Mouse (Mus musculus) adrenal gland, adult (tissue): ENCODE measurements around the gene Tspan31.
"Not testable (repeated sequence)": the region's sequence is repeated elsewhere in the genome, so short reads cannot be mapped to it uniquely, and the experiment has no call there.

Source experiments
- DNase-seq, 2 experiments: peaks; one replicate each; pipeline ENCODE4 v3.0.0; 2022 to 2023; ENCODE audit warnings: low spot score in 1 of 2; ENCODE audit not compliant: inconsistent age in 2 of 2

The Tspan31 gene

DNA sequence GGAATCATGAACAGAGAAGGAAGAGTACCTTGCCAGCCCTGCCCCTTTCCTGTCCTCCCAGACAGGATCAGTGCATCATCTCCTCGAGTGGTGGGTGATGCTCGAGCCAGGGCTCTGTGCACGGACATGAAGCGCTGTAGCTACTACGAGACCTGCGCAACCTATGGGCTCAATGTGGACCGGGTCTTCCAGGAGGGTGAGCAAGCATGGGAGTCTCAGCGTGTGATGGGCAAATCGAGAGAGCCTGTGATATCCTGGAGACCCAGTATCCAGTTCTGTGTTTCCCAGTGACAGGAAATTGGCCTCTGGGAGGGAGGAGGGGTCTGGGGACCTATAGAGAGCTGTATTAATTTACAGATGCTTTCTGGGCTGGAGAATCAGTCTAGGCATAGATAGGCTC, 15.0 kb upstream of the Tspan31 start:
- no peak for DNase-seq

DNA sequence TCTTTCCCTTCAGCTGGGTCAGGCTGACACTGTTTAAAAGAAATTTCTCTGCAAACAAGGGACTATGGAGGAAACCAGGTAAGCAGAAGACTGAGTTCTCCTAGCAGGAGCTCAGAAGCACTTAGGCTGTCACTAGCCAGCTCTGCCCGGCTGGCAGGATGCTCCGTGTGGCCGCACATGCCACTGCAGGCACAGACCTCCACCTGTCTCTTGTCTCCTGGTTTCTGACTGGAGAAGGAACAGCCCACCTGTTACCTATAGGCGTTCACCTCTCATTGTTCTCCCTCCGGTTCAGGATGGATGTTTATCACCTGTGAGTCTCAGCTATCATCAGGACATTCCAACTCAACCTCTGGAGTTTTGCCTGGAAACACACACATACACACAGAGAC, 13.8 kb upstream of the Tspan31 start:
- DNase-seq = no peak

DNA sequence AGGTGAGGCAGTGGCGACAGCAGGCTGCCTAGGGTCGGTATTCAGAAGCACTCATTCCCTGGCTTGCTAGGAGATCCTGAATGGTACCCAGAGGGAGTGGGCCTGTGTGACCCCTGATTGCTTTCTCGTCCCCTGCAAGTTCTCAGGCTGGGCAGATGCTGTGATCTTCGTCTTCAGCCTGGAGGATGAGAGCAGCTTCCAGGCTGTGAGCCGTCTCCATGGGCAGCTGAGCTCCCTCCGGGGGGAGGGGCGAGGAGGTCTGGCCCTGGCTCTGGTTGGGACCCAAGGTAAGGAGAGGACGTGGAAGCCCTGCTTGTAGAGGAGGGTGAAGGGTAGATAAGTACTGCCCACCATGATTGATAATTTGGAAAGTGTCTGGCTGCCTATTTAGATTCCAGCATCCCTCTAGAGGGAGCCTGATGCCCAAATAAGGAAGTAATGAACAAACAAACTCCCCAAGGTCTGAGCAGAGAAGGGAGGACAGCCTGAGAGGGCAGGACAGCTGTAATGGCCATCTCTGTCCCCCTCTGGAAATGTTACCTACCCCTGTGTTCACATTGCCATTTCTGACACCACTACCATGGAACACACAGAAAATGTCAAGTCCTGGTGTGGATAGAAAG, 13.3 kb upstream of the Tspan31 start:
- DNase-seq = peak in 1 of 2 experiments; percentile 18

DNA sequence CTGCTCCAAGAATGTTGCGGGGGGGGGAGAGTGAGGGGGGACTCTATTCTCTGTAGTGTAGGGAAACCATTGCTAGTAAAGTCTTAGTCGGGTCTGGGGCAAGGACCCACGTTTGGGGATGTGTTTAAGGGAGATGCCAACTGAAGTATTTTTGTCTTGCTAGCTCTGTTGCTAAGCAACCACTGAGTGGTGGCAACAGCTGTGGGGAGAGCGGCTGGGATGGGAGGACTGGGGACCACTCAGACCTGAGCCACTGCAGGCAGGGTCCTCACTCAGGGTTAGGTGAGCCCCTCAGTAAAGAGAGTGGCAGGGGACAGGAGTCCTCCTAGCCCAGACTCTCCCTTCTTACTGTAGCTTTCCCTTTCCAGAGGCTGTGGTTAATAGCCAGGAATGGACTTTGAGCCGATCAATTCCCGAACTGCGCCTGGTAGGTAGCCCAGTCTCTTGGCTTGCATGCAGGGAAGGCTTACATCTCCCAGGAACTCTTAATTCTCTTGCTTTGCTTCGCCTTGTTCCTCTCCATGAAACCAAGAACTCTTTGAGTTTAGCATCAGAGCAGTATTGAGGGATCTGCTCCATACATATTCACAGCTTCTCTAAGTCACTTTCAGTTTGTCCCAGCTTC, 12.0 kb upstream of the Tspan31 start:
- DNase-seq = peak in 1 of 2 experiments; percentile 19

DNA sequence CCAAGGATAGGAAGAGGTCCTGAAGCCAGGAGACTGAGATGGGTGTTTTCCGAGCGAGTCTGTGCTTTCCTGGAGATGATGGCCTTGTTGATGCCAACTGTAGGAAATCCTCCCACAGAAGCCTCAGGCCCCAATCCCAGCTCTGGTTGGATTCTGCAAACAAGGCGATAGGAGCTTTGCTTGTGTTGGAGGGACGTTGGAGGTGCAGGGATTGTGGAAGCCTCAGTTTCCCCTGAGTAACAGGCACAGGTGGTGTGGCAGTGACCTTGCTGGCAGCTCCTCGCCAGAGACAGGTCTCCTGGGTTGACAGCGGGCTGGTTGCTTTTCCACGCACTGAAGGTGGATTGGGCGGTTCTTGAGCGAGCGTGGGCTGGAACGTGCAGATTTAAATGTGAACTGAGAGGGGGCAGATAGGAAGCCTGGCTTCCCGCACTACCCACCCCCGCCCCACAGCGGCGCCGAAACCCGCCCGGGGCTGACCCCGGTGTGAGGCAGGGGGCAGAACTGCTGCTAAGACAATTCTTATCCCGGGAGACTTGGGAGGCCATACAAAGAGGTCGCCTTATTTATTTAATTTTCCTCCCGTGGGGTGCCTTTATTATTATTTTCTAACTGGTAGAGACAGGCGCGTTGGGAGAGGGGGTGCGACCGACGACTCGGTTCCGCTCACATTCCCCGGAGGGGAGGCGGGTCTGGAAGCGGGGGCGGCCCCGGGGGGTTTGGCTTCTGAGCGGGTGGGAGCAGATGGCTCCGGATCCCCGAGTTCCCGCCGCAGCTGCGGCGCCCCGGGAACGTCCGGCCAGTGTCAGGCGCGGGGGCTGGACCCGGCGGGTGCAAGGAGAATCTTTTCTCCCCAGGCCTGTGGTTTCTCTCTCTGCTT, 11.1 kb upstream of the Tspan31 start:
- DNase-seq = peak in 1 of 2 experiments; percentile 52

DNA sequence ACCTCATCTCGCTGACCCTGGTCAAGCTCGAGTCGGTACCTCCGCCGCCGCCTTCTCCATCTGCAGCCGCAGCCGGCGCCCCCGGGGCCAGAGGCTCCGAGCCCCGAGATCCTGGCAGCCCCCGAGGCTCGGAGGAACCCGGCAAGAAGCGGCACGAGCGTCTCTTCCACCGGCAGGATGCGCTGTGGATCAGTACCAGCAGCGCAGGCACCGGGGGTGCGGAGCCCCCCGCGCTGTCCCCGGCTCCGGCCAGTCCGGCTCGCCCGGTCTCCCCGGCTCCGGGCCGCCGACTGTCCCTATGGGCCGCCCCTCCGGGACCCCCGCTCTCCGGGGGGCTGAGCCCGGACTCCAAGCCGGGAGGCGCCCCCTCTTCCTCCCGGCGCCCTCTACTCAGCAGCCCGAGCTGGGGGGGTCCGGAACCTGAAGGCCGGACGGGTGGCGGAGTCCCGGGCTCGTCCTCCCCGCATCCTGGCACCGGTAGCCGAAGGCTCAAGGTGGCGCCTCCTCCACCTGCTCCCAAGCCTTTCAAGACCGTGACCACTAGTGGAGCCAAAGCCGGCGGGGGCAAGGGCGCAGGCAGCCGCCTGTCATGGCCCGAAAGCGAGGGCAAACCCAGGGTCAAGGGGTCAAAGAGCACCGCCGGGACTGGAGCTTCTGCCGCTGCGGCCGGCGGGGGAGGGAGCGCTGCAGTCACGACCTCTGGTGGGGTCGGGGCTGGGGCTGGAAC, 9.8 kb upstream of the Tspan31 start:
- peak in 1 of 2 experiments; percentile 51 for DNase-seq

DNA sequence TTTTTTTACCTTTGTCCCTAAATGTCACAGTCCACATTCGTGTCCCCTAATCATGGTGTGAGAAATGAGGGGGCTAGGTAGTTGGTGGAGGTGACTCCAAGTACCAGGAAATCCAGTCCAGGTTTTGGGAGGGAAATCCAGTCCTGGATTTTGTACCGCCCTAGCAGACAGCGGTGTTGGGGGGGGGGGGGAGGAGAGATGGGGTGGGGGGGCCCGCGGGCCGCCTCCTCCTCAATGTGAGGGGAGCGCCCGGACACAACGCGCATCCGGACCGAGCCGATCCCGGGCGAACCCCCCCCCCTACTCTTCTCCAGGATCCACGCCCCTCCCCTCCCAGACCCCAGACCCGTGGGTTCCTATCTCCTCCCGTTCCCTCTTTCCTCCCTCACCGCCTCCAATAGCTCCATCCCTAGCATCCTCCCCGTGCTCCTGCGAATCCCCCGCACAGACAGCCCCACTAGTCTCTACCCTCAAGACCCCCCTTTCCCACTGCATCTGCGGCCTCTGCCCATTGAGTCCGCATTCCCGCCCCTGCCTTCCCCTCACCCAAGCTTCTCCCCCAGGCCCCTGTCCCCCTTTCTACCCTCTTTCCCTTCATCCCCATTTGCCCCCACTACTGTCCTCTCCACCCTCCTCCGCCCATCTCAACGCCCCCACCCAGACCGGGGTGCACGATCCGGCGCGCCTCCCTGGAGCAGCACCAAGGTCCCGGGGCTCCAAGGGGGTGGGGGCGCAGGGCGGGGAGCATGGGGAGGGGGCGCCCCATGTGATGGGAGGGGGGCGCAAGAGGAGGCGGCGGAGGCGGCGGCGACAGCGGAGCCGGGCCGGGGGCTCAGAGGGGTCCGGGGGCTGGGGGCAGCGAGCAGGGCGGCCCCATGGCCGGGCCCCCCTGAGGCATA, 8.9 kb upstream of the Tspan31 start:
- DNase-seq = peak in 1 of 2 experiments; percentile 51

DNA sequence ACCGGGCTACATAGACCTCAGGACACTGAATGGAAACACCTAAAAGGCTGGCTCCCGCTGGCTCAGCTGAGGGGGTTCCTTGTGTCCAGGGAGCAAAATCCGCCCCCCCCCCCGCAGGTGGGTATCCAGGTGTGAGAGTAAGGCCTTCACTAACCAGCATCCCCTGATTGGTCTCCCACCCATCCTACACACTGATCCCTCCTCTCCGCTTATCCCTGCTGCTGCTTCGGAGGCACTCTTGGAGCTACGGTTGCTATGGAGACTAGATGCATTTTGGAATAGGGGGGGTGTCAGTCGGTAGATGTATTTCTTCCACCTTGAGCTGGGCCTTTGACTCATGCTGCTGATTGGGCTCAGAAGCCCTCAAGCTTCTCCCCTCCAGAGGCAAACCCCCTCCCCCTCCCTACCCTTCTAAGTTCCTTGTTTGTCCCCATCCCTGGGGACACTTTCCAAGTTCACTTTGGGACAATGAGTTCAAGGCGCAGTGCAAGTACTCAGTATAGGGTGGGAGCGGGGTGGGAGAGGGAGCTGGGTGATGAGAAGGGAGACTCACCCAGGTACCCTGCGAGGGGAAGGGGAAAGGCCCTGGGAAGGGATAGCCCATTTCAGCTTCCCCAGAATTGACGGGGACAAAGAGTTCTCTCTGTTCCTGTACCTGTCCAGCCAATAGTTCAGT, 8.1 kb upstream of the Tspan31 start:
- DNase-seq = no peak

DNA sequence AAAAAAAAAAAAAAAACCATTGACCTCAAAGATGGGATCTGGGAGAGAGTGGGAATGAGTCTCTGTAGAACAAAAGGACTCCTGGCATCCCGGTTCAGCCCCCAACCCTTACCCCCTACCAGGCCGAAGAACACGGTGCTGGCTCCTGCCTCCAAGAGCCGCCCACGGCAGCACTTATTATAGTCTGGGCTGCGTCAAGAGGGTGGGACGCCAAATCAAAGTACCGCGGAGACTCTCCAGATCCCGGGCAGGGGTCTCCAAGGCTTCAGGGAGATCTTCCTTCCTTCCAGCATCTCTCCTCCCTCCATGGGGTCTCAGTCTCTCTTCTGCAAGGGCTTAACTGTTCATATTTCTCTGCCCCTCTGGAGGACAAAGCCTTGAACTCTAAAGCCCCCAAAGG, 7.5 kb upstream of the Tspan31 start:
- no peak for DNase-seq

DNA sequence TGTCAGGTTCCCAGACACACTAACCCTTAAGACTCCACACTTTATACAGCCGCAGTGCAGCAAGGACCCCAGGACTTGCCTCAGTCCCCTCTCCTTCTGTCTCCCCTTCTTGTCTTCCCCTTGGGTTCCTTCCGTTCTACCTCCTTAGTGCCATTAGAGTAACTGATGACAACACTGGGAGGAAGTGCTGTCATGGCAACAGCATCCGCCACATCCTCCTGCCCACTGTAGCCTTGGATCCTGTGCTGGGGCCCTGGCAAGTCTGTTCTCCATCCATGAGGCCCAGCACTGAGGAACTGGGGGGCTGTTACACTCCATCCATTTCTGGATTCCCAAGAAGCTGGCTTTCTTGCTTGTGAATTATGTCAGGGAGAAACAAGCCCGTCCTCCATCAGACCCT, 6.0 kb upstream of the Tspan31 start:
- no peak for DNase-seq

DNA sequence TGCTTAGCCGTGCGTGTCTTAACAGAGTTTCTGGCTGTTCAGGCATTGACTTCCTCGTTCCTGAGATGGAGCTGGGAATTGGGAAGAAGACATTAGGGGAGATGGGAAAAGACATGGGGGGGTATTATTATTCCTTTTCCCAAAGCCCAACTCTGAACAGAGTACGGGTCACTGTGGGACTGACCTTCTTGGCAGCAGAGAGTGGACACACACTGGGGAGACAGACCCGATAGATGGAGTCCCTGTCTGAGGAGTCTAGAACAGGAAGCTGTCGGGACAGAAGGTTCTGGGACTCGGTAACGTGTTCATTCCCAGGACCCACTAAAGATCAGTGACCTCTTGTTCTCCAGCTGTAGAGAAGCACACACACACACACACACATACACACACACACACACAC, 5.6 kb upstream of the Tspan31 start:
- no peak for DNase-seq

DNA sequence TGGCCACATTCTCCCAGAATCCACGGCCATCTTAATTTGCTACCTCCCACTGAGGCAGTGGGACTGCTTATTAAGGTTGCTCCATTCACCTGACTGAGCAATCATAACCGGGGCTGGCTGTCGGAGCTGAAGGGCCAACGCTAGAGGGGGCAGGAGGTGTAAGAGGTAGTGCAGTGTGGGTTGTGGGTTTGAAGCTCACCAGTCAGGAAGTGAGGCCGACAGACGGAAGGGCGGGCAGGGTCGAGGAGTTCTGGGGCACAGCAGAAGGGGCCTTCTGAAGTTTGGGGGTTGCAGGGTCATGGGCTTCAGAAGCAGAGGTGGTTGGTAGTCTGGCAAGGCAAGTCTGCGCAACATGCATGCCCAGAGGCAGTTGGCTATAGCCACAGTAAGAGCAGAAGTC, 5.0 kb upstream of the Tspan31 start, which contains the start of gene Agap2:
TSS of gene Agap2 (plus strand) at position 205 of the 400 bp plus-strand sequence.
- no peak for DNase-seq

DNA sequence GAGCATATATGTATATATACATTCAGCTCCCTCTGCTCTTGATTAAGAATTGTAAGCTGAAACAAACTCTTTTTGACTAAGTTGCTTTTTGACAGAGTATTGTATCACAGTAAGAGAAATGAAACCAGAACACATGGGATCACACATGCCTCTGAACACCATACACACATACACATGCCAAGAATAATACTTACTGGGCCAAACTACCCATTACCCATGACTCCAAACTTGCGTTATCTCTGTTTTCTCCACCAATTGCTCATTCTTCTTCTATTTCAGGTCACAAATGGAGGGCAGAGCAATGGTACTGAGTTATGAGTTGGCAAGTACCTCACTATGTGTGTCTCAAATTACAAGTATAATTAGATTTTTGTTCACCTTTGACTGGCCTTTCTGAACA, 3.9 kb upstream of the Tspan31 start:
- no peak for DNase-seq

DNA sequence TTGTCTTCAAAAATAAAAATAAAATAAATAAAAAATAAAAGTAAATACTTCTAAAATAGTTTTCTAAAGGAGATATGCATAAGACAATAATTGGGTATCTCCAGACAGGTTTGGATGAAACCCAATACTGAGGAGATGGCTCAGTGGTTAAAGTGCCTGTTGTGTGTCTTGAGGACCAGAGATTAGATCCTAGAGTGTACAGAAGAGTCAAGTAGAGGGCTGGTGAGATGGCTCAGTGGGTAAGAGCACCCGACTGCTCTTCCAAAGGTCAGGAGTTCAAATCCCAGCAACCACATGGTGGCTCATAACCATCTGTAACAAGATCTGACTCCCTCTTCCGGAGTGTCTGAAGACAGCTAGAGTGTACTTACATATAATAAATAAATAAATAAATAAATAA, 2.9 kb upstream of the Tspan31 start:
- not testable (repeated sequence) for DNase-seq

DNA sequence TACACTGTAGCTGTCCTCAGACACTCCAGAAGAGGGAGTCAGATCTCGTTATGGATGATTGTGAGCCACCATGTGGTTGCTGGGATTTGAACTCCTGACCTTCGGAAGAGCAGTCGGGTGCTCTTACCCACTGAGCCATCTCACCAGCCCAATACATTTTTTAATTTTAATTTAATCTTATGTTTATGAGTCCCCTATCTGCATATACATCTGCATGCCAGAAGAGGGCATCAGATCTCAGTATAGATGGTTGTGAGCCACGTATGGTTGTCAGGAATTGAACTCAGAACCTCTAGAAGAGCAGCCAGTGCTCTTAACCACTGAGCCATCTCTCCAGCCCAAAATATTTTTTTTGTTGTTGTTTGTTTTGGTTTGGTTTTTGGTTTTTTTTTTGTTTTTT, 2.2 kb upstream of the Tspan31 start:
- DNase-seq = not testable (repeated sequence)

DNA sequence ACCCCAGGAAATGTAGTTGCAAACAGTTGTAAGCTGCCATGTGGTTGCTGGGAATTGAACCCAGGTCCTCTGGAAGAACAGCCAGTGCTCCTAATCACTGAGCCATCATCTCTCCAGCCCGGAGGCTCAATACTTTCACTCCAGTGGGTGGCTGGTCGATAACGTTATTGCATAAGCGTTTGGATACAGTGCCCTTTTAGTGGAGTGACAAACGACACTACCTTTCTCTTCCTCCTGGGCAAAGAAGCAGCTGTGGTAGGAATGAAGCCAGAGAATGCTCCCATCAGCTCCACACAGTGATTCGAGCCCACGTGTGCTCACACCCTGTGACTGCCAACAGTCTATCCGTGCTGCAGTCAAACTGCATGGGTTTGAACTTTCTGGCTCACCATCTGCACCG, 1.1 kb upstream of the Tspan31 start:
- DNase-seq = no peak

DNA sequence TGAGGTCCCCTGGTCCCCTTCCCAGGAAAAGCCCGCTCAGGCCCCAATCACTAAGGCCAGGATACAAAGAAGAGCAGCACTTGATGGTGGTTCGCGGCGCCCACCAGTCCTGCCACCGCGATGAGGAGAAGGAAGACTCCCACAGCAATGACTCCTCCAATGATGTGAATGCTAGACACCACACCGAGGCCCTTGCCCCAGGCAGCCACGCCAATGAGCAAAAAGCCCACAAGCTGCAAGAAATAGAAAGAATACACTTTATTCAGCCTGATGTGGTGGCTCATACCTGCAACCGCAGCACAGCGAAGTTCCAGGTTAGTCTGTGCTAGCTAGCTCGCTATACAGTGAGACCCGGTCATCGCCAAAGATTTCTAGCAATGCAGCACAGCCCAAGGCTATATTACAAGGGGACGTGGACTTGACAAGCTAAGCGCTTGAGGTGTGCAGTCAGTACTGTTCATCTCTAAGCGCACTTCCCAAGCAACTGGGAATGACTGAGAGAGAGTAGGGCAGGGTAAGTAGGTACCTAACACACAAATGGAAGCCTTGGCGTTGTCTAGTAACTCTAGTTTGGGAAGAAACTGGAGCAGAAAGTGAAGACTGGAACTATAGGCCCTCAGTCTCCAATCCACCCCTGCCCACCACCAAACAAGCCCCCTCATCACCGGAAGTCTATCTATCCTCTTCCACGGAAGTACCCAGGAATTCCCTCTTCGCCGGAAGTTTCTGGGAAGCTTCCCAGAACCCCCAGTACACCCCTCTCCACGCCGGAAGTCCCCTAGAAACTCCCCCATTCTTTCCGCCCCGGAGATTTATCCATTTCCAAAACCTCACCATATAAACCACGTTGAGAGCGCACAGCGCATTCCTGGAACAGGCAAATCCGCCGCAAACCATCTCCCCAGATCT, 529 bp downstream of the Tspan31 start:
- DNase-seq = no peak

DNA sequence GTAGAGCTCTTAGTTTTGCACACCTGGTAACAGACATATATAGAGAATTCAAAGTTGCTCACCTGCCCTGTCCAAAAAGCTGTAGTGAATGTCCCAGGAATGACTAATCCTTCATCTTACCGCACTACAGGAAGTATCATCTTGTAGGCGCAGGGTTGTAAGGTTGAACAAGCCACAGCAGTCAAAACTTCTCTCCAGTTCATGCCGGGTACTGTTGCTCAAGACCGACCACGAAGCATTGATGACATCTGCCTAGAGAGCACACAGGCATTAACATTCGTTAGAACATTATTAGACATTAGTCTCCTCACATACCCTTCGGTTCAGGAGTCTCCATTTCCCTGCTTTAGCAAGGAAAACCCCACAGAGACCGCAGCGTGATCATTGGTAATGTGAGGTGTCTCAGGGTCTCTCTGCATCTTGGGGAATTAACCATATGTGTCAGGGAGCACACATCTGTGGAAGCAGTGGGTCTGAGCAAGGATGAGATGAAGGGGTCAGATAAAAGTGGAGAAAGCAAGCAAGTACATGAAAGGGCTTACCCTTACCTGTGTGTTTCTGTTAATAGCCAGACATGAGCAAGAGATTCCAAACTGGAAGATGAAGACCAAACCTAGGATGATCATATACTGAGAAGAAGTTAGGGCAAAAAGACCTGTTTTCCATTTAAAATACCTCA, 1.6 kb downstream of the Tspan31 start:
- peak in 1 of 2 experiments; percentile 36 for DNase-seq
